Mouse (Mus musculus) gastrocnemius, postnatal 25 days (tissue): ENCODE data around the gene Ciapin1. TPM values are rescaled to one million over a fixed set of nuclear protein-coding genes. Genes with fewer than 3 reads are reported as not detected.

ENCODE experiments used
- DNase-seq: peaks from one replicate; pipeline ENCODE4 v3.0.0; 2022
- total RNA-seq, 2 experiments: library from RNA; stranded (reverse); gene quantifications; 1 replicate in 1 of 2; 2 replicates in 1 of 2; pipeline ENCODE4 v1.2.3; 2021

The Ciapin1 gene
- total RNA-seq, 2 experiments from 2014 or later = 38.4 to 45.3 TPM

- DNase-seq = no peak
Measured at GRCm38 (mm10) chr8:94779534-94780294, 58.4 kb downstream of the Ciapin1 start.

DNA sequence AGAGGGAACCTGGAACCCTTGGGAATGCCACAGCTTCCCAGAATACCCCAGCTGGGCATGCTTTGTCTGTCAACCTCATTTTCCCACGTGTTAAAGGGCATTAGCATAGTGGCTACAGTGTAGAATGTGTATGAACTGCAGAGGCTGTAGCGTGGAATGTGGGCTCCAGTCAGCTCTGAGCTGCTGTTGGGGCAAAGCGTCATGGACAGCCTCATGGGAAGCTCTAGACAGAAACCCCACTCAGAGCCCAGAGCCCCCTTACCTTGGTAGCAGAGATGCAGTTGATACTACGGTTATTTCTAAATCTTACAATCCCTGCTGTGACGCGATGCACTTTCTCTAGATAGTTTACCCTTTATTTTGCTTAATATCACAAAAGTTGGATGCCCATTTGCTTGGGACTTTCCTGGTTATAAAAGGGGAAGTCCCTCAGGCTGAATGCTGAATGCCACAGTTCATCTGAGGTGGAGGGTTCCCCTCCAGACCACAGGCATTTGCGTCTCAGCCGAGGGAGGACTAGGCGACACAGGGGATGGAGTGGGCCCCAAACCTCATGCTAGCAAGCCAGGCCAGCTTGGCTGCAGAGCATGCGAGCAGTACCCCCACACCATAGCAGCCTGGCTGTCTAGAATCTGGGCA is 59.1 kb downstream of the Ciapin1 start:
- no peak for DNase-seq

DNA sequence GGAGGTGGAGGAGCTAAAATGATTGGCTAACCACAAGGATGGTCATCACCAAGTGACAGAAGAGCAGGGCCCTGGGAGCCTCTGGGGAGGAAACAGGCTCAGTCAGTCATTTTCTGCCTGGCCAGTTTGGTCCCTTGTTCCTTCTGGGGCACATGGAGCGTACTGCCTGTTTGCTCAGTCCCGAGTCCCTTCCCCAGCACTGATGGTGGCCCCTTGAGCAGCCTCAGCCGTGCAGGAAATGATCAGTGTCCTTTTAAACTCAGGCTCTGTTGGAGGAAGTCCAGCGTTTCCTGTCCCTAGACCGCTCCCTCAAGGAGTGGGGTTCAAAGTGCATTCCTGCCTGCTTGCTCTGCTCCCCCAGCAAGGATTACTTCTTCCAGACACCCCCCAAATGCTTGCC is 59.7 kb downstream of the Ciapin1 start:
- DNase-seq = no peak

DNA sequence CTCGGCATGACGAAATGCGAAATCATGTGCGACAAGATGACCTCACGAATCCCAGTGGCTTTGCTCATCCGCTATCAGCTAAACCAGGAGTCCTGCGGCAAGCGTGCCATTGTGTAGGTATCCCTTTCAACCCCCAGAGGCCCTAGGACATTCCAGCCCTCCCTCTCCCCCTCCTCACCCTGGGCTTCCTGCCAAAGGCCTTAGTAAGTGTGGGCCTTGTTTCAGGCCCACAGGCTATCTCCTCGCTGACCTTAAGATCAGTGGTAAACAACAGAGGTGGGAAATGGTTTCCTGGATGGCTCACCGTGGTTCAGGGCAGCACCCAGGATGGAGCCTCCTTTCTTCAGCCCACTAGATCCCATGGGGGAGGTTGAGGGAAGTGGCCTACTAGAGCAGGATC is 60.1 kb downstream of the Ciapin1 start:
- DNase-seq = no peak

DNA sequence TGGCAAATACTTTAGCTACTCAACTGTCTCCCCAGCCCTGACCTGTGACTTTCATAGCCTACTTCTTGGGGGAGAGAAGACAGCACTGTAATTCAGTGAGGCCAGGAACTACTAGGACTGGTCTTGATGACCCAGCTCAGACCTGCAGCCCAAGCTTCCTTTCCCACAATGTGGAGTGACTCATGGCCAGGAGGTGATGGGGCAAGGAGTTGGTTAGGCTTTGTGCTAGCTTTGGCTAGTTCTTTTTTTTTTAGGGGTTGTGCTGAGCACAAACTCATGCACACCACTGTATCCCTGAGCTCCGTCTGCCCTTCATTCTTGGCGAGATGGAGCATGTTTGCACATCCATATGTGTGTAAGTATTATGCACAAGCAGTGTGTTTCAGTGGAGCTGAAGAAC is 61.8 kb downstream of the Ciapin1 start:
- DNase-seq = no peak

GRCm38 (mm10) chr8:94774601-94775000 is 63.6 kb downstream of the Ciapin1 start:
- no peak for DNase-seq

DNA sequence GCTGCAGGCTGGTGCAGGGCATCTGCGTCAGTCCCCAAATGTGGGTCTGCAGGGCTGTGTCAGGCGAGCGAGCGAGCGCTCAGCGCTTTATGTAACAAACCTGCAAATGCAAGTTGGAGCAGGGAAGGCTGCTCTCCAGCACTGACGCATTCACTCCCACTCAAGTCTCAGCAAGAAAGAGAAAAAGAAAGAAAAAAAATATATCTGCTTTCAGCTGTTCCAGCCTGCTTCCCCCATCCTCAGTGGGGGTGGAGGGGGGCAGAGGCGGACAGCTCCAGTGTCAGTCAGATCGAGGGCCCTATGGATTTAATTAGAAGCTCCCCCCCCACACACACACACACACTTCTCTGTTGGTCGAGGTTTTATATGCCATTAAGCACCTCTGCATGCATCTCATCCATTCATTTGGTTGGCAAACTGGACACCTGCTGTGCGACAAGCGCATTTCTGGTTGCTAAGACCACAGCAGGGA is 64.4 kb downstream of the Ciapin1 start:
- DNase-seq = no peak

DNA sequence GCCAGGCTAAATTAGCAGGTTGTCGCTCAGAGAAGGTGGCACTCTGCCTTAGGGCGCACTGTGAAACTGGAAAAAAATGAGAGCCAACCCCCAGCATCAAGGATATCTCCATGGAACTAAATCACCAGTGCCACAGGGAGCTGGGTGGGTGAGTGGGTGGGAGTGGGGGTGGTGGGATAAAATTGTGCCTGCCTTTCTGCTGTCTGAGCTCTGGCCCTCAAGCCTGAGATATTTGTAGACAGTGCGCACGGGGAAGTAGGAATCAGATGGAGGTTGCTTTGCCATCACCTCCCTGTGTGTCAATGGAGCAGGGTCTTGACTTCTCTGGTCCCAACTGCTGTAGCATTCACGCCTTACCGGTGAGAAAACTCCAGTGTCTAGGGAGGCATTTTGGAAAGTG is 65.1 kb downstream of the Ciapin1 start:
- no peak for DNase-seq

- DNase-seq = peak; percentile 66
Measured at GRCm38 (mm10) chr8:94771941-94772670, 66.1 kb downstream of the Ciapin1 start, which contains the start of gene Cx3cl1. TSS of gene Cx3cl1 (plus strand) at chr8:94772009.

DNA sequence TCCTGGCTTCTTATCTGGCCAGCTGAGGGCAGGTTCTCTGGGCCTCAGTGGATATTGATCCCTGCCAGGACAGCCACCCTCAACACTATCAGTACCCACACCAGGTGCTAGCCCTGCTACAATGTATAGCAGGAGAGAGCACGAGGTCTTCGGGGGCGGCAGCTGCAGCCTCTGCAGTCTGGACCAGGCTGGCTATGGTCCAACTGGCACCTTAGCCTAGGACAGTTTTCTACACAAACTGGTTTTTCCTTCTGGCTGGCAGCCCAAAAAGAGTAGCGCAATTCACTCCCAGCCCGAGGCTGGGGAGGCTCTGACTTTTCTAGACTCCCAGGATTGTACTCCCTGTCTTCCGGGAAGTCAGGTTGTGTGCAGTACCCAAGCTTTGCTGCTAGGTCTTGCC is 67.2 kb downstream of the Ciapin1 start:
- DNase-seq = no peak

Other genes starting within 250 kb of the Ciapin1 start
- gene Rspry1, start 236.4 kb downstream of the Ciapin1 start, total RNA-seq = 1 to 10 TPM; 7.9 to 8.3 TPM
- gene Fam192a, start 236.4 kb downstream of the Ciapin1 start, total RNA-seq = 10 to 100 TPM; 16.7 to 18.7 TPM
- 10 to 100 TPM; 53.1 to 59.0 TPM for gene Arl2bp, start 171.8 kb downstream of the Ciapin1 start, total RNA-seq
- 1 to 10 TPM; 2.8 to 3.0 TPM for gene Pllp, start 142.1 kb downstream of the Ciapin1 start, total RNA-seq
- gene Ccl22, start 92.8 kb downstream of the Ciapin1 start, total RNA-seq = not detected
- gene Cx3cl1, start 66.3 kb downstream of the Ciapin1 start, total RNA-seq = 1 to 10 TPM in 1 of 2 experiments, under 1 TPM in 1; 0.82 to 1.4 TPM
- not detected for gene Ccl17, start 27.9 kb downstream of the Ciapin1 start, total RNA-seq
- gene Coq9, start within 50 bp of the Ciapin1 start, total RNA-seq = 100 to 1,000 TPM; 376 to 381 TPM
- gene Polr2c, start 19.1 kb upstream of the Ciapin1 start, total RNA-seq = 10 to 100 TPM; 42.9 to 44.1 TPM
- 1 to 10 TPM; 4.7 to 5.1 TPM for gene Dok4, start 38.0 kb upstream of the Ciapin1 start, total RNA-seq
- 1 to 10 TPM; 3.6 to 4.2 TPM for gene Ccdc102a, start 79.7 kb upstream of the Ciapin1 start, total RNA-seq
- not detected for gene Adgrg5, start 85.3 kb upstream of the Ciapin1 start, total RNA-seq
- gene Adgrg1, start 136.4 kb upstream of the Ciapin1 start, total RNA-seq = 10 to 100 TPM; 16.7 to 22.6 TPM
- gene Adgrg3, start 179.3 kb upstream of the Ciapin1 start, total RNA-seq = under 1 TPM; 0.41 to 0.86 TPM
- gene Drc7, start 216.7 kb upstream of the Ciapin1 start, total RNA-seq = not detected
- gene Katnb1, start 242.8 kb upstream of the Ciapin1 start, total RNA-seq = 1 to 10 TPM; 5.6 to 7.3 TPM